Mouse (Mus musculus): ENCODE measurements around the gene Por. TPM values are rescaled to one million over a fixed set of nuclear protein-coding genes. Genes with fewer than 3 reads are reported as not detected.

Gene Por
- polyA plus RNA-seq, 1 experiment from 2014 or later: 117 TPM

DNA sequence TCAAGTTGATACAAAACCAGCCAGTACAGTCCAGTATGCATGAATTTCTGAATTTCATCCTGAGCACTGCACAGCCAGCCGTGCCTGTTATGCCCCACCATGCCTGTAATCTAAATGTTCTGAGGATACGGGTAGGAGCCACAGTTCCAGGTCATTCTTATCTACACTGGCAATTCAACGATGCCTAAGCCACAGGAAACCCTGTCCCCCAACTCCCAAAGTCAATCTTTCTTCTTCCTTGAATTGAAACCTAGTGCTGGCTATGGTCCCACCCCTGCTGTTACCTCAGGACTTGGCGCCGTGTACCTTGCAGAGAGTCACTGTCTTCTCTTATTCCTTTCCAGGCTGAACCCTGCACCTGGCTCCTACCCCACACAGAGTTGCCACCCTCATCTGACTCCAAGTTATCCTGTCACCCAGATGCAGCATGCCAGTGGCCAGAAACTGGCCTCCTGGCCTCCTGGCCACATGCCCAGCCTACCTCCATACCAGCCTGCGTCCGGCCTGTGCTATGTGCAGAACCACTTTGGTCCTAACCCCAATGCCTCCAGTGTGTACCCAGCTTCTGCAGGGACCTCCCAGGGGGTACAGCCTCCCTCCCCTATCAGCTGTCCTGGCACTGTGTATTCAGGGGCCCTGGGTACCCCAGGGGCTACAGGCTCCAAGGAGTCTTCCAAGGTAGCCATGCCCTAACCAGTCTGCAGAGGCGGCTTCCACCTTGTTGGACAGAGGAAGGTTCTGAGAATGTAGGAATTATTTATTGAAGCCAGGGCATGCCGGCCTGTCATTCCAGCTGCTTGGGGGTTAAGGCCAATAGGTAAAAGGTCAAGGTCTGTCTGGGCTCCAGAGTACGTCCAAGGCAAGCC is 26.9 kb upstream of the Por start:
- Histone ChIP-seq H3K9me3 (no peaks in the 10 kb centered on the region), H3K27ac (no peak overlapping the region), H3K4me1 (0 out of 2 replicates have a peak, but pooled peaks cover 2% of the 10 kb centered on the region), H3K4me2 (no peak overlapping the region), H3K27me3 (replicated peaks) (no peaks in the 10 kb centered on the region), H3K4me3 (no peak overlapping the region), H3K36me3 (replicated peaks) (peaks cover 6% of the 10 kb centered on the region; the same call in 1 of the 2 replicates), H3K9ac (no peak overlapping the region)
- ATAC-seq (replicated peaks): no peak
- 87% methylated on average over 10 of the region's 10 CpGs for WGBS

DNA sequence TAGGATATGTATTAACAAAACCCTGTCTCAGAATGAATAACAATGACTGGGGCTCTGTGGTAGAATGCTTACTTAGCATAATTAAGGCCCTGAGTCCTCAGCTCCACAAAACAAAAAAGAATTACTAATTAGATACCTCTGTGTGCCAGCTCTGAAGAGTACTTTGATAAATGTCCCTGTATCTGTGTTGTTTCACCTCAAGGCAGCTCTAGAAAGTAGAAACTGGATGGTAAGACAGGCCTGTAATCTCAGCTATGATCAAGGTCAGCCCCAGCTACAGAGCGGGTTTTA is 26.3 kb upstream of the Por start:
- no peaks in the 10 kb centered on the region for H3K9me3 ChIP-seq
- no peaks in the 10 kb centered on the region for H3K27me3 ChIP-seq (replicated peaks)
- H3K27ac ChIP-seq: no peak overlapping the region
- H3K4me2 ChIP-seq: no peak overlapping the region
- ATAC-seq (replicated peaks): no peak
- H3K9ac ChIP-seq: no peak overlapping the region
- H3K4me3 ChIP-seq: no peak overlapping the region
- H3K4me1 ChIP-seq: 0 out of 2 replicates have a peak, but pooled peaks cover 2% of the 10 kb centered on the region
- 95% methylated on average over 1 of the region's 1 CpGs for WGBS
- H3K36me3 ChIP-seq (replicated peaks): peaks cover 5% of the 10 kb centered on the region; the same call in 1 of the 2 replicates

DNA sequence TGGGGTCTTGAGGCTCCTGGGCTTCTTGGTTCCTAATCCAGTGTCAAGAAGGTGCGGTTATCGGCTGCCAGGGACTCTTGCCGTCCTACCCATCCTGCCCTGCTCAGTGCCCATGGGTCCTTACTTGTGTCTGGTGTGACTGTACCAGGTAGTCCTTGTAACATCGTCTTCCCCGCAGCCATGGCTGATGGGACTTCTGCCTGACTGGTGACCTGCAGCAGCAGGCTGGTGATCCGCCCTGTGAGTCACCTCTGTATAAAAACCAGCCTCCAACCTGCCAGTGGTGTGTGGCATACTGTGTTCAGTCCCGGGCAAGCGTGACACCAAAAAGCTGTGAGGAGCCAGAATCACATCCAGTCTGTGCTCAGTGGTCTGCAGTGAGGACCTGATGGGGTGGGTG is 26.0 kb upstream of the Por start:
- Histone ChIP-seq H3K9ac (no peak overlapping the region), H3K4me1 (0 out of 2 replicates have a peak, but pooled peaks cover 2% of the 10 kb centered on the region), H3K36me3 (replicated peaks) (peaks cover 5% of the 10 kb centered on the region; the same call in 1 of the 2 replicates), H3K27ac (no peak overlapping the region), H3K9me3 (no peaks in the 10 kb centered on the region), H3K4me3 (no peak overlapping the region), H3K27me3 (replicated peaks) (no peaks in the 10 kb centered on the region), H3K4me2 (no peak overlapping the region)
- 95% methylated on average over 8 of the region's 8 CpGs for WGBS
- ATAC-seq (replicated peaks): no peak

DNA sequence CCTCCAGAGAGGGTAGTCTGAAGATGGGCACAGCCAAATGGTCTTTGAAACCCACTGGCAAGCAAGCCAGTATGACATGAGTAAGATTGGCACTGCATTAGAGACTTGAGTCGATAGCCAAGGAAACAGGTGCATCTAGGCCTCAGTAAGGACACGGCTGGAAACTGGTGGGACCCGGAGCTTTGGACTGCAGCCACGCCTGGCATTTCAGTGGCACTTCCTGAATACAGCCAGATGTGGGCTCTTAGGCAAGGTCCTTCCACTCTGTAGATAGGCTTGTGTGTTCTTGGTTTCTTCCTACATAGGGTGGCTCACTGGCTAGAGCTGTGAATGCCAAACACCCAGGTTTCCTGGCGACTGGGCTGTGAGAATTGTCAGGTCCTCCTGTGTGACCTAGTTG is 24.5 kb upstream of the Por start:
- H3K27me3 ChIP-seq (replicated peaks): no peaks in the 10 kb centered on the region
- WGBS: 91% methylated on average over 5 of the region's 5 CpGs
- H3K4me2 ChIP-seq: no peak overlapping the region
- no peak overlapping the region for H3K4me3 ChIP-seq
- H3K9me3 ChIP-seq: no peaks in the 10 kb centered on the region
- no peak for ATAC-seq (replicated peaks)
- no peak overlapping the region for H3K9ac ChIP-seq
- peaks cover 5% of the 10 kb centered on the region; the same call in 1 of the 2 replicates for H3K36me3 ChIP-seq (replicated peaks)
- no peak overlapping the region for H3K27ac ChIP-seq
- H3K4me1 ChIP-seq: 0 out of 2 replicates have a peak, but pooled peaks cover 2% of the 10 kb centered on the region

DNA sequence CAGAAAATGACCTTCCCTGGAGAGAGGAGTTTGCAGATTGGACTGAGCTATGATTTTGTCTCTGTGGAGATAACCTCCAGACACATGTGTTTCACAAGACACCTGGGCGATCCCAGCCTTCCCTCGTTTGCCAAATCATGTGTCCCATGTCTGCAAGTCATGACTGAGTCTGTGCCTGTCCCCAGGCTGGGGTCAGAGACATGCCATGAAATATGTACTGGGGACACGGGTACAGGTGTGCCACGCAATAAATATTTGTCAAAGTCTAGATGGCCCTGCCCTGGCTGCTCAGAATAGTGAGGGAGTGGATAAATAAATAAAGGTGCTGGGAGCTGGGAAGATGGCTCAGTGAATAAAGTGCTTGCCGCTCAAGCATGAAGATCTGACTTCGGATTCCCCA is 23.8 kb upstream of the Por start:
- WGBS: 93% methylated on average over 6 of the region's 6 CpGs
- H3K27me3 ChIP-seq (replicated peaks): no peaks in the 10 kb centered on the region
- no peak for ATAC-seq (replicated peaks)

DNA sequence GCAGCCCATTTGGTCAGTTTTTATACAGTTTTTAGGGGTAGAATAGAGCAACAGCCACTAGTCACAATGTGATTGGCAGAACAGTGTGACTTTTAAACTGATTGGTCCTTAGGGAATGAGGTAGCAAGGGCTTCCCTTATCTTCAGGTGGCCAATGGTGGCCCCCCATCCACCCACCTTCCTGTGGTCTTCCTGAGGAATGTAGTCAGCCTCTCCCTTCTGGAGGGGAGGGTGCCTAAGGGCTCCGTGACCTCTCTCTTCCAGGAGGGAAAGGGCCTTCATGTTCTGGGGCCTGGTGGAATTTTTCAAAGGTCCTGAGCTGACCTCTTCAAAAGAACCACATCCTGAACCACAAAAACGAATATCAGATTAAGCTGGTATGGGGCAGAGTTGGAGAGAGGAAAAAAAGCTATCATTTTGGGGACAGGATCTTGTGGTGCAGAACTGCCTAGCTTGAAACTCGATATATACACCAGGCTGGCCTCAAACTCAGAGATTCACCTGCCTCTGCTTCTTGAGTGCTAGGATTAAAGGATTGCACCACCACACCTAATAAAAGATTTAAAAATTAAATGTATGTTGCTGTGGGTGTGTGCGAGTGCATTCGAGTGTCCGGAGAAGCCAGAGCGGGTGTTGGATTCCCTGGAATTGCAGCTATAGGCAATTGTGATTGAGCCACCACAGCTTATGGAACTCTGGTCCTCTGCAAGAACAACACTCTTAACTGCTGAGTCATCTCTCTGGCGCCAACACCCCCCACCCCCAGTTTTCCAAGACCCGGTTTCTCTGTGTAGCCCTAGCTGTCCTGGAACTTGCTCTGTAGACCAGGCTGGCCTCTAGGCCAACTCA is 21.1 kb upstream of the Por start:
- H3K4me1 ChIP-seq: no peaks in the 10 kb centered on the region
- no peak for ATAC-seq (replicated peaks)
- no peak overlapping the region for H3K4me2 ChIP-seq
- 85% methylated on average over 9 of the region's 9 CpGs for WGBS
- no peak overlapping the region for H3K4me3 ChIP-seq
- H3K9me3 ChIP-seq: no peaks in the 10 kb centered on the region
- H3K27ac ChIP-seq: no peak overlapping the region
- no peaks in the 10 kb centered on the region for H3K27me3 ChIP-seq (replicated peaks)
- no peak overlapping the region for H3K9ac ChIP-seq
- no peaks in the 10 kb centered on the region for H3K36me3 ChIP-seq (replicated peaks)

More for the DNA sequence above, 23.8 kb upstream of the Por start:
- Histone ChIP-seq H3K4me2 (no peak overlapping the region), H3K4me1 (0 out of 2 replicates have a peak, but pooled peaks cover 2% of the 10 kb centered on the region), H3K36me3 (replicated peaks) (peaks cover 5% of the 10 kb centered on the region; the same call in 1 of the 2 replicates), H3K9ac (no peak overlapping the region), H3K9me3 (no peaks in the 10 kb centered on the region), H3K4me3 (no peak overlapping the region), H3K27ac (no peak overlapping the region)

DNA sequence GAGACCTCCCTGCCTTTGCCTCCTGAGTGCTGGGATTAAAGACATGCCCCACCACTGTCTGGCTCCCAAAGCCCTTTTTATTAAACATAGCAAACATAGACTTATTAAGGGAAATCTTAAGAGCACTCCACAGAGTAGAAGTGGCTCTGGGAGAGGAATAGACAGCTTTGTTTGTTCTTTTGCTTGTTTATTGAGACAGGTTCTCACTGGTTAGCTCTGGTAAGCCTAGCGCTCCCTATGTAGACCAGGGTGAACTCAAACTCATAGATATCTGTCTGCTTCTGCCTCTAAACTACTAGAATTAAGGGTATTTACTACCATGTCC is 20.6 kb upstream of the Por start:
- 94% methylated on average over 1 of the region's 1 CpGs for WGBS
- Histone ChIP-seq H3K9me3 (no peaks in the 10 kb centered on the region), H3K36me3 (replicated peaks) (no peaks in the 10 kb centered on the region)

DNA sequence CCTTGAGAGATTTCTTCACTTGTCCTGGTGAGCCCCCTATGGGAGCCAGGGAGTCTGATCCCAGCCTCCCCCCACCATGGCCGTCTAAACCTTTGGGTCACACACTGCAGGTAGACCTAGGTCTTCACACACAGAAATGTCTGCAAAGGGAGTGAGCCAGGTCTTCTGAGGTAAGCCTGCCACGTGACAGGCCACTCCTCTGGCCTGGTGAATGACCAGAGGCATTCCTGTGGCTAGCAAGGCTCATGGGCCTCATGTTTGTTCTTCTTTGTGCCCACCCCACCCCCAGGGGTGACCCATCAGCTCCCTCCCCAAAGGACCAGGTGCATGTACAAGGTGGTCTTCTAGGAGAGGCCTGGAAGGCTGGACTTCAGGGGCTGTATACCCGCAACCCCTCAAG is 18.3 kb upstream of the Por start:
- no peak for ATAC-seq (replicated peaks)
- 82% methylated on average over 3 of the region's 3 CpGs for WGBS
- no peak overlapping the region for H3K4me3 ChIP-seq
- H3K9ac ChIP-seq: no peak overlapping the region
- H3K27me3 ChIP-seq (replicated peaks): no peaks in the 10 kb centered on the region
- H3K4me1 ChIP-seq: no peaks in the 10 kb centered on the region
- H3K36me3 ChIP-seq (replicated peaks): no peaks in the 10 kb centered on the region
- H3K9me3 ChIP-seq: no peaks in the 10 kb centered on the region
- H3K27ac ChIP-seq: no peak overlapping the region
- no peak overlapping the region for H3K4me2 ChIP-seq

More for the DNA sequence above, 20.6 kb upstream of the Por start:
- Histone ChIP-seq H3K4me2 (no peak overlapping the region), H3K4me3 (no peak overlapping the region), H3K27ac (no peak overlapping the region), H3K9ac (no peak overlapping the region), H3K4me1 (no peaks in the 10 kb centered on the region), H3K27me3 (replicated peaks) (no peaks in the 10 kb centered on the region)
- no peak for ATAC-seq (replicated peaks)

DNA sequence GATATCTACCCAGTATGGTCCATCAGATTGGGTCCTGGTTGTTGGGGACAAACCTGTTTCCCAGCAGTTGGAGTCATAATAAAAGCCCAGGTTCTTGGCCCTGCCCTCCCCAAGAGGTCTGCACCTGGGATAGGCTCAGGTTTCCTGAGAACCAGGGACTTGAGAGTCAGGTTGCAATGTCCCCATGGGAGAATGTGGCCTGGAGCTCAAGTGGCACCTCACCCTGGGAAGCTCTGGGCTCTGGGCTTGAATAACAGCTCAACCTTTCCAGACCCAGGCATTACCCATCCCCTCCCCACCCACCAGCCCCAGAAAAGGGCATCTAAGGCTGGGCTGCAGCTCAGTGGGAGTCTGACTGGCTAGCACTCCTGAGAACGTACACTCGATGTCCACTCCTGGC is 16.6 kb upstream of the Por start:
- no peak overlapping the region for H3K9ac ChIP-seq
- no peak for ATAC-seq (replicated peaks)
- no peak overlapping the region for H3K27ac ChIP-seq
- H3K4me2 ChIP-seq: no peak overlapping the region
- H3K9me3 ChIP-seq: no peaks in the 10 kb centered on the region
- WGBS: 61% methylated on average over 2 of the region's 2 CpGs
- H3K4me3 ChIP-seq: no peak overlapping the region
- H3K4me1 ChIP-seq: no peaks in the 10 kb centered on the region
- H3K27me3 ChIP-seq (replicated peaks): no peaks in the 10 kb centered on the region
- no peaks in the 10 kb centered on the region for H3K36me3 ChIP-seq (replicated peaks)

DNA sequence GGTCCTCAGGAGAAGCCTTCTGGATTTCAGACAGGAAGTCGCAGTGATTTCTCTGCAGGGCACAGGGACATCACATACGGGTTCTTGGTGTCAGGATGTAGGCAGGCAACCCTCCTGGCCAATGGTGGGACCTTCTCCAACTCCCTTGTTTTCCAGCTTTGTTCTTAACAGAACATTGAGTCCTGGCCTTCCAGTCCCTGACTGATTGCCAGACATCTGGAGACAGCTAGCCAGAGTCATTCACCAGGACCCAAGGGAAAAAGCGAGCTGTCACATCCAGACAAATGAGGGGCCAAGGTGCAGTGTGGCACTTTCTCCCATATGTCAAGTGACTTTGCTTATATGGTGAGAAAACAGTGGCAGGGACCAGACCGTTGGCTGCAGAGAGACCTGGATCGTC is 13.8 kb upstream of the Por start:
- H3K4me2 ChIP-seq: no peak overlapping the region
- no peaks in the 10 kb centered on the region for H3K36me3 ChIP-seq (replicated peaks)
- no peaks in the 10 kb centered on the region for H3K4me1 ChIP-seq
- no peak overlapping the region for H3K4me3 ChIP-seq
- H3K27me3 ChIP-seq (replicated peaks): no peaks in the 10 kb centered on the region
- 82% methylated on average over 5 of the region's 5 CpGs for WGBS
- ATAC-seq (replicated peaks): no peak
- no peaks in the 10 kb centered on the region for H3K9me3 ChIP-seq
- no peak overlapping the region for H3K27ac ChIP-seq
- H3K9ac ChIP-seq: no peak overlapping the region

DNA sequence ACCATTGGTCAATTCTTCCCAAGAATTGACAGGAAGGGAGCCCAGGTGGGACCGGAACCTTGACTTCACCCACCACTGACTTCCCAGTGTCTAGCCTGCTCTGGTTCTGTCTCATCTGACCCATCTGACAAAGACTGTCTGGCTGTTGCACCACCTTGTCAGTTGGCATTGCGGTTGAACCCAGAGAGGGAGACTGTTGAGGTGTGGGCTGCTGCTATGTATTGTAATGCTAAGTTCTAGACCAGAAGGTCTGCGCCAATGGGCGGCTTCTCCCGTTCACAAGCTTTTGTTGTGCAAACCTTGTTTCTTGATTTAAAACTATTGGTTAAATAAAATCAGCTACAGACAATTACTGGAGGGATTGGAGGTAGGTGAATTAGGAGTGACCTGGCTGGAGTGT is 12.7 kb upstream of the Por start:
- H3K4me2 ChIP-seq: no peak overlapping the region
- H3K27me3 ChIP-seq (replicated peaks): no peaks in the 10 kb centered on the region
- H3K36me3 ChIP-seq (replicated peaks): no peaks in the 10 kb centered on the region
- H3K9me3 ChIP-seq: no peaks in the 10 kb centered on the region
- H3K4me1 ChIP-seq: no peaks in the 10 kb centered on the region
- no peak overlapping the region for H3K4me3 ChIP-seq
- no peak for ATAC-seq (replicated peaks)
- no peak overlapping the region for H3K27ac ChIP-seq
- no peak overlapping the region for H3K9ac ChIP-seq
- 81% methylated on average over 5 of the region's 5 CpGs for WGBS

DNA sequence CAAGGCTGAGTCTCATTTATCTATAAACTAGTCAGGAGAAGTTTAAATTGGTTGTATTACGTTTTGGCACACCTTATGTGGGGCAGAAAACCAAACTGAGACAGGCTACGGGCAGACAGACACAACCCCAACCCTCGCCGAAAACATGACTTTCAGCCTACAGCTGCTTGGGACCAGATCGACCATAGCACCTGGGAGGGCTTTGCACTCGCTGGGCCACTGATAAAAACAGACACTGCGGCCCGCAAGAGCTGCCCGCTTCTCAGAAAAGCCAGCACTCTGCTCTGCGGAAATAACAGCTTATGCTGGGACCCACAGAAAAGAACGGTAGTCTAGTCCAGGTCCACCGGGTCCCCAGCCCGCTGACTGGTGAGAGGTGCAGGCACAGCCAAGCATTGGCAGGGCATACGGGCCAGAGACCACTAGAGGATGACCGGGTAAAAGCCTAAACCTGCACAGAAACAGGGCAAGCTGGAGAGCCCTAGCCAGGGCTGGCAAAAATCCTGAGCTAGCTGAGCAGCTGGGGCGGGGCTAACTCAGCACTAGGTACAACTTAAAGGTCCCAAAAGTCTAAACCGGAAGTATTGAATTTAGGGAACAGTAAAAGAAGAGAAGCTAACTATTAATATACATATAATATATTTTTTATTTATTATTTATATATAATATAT is 12.0 kb upstream of the Por start:
- Histone ChIP-seq H3K27ac (no peak overlapping the region), H3K4me3 (no peak overlapping the region), H3K9ac (no peak overlapping the region), H3K4me1 (no peaks in the 10 kb centered on the region), H3K36me3 (replicated peaks) (no peaks in the 10 kb centered on the region), H3K9me3 (no peaks in the 10 kb centered on the region), H3K27me3 (replicated peaks) (no peaks in the 10 kb centered on the region), H3K4me2 (no peak overlapping the region)
- no peak for ATAC-seq (replicated peaks)
- WGBS: 58% methylated on average over 17 of the region's 17 CpGs

Measured in midbrain, embryonic 15.5 days (tissue).